Comparison of ENCODE assay signal across 17 mouse cellular contexts in genomic region chr1:134221172-134221571, GRCm38 (mm10). TPM values are rescaled to one million over a fixed set of nuclear protein-coding genes. Genes with fewer than 3 reads are reported as not detected.
A peak's percentile ranks its signal among the peaks of the same experiment; 100 is the strongest.
DNase-seq lines count a peak whose midpoint lies in the region; ATAC-seq and TF ChIP-seq lines count a peak whose summit lies in the region.
"Had no signal": no experiment of that assay in that cellular context is flagged by ENCODE, and none has a peak within 500 bp of the region (broad histone marks: within the 10 kb centered on the region; RNA-seq: fewer than 3 reads in every experiment).

No protein-coding gene starts in this region.

- DNase-seq in heart, adult 11 months: no peak
- DNase-seq in lung, postnatal 25 days (ENCODE audit: low spot score): peak; percentile 55
- no peak for DNase-seq in lung, adult 2 months
- DNase-seq in cerebellum, postnatal 36 days: no peak
- no peak for DNase-seq in right cerebral cortex, postnatal 14 days
- DNase-seq: cerebellum, adult 8-10 months; kidney, adult 11 months; liver, embryonic 13.5 days; midbrain, embryonic 14.5 days; spleen, adult 18-20 months; thymus, adult 18-20 months had no signal

- no peak for TF ChIP-seq CTCF in lung, adult 2 months (IDR thresholded peaks at IDR 0.05; ENCODE audit: insufficient read depth, low read length)

- no peaks in the 10 kb centered on the region for H3K36me3 ChIP-seq in heart, embryonic 12.5 days
- H3K36me3 ChIP-seq: forebrain, embryonic 12.5 days; hindbrain, embryonic 10.5 days; liver, embryonic 13.5 days; neural tube, embryonic 13.5 days had no signal

- peaks cover 14% of the 10 kb centered on the region; the same call in 1 of the 2 replicates for H3K27me3 ChIP-seq in heart, embryonic 12.5 days (replicated peaks)
- H3K27me3 ChIP-seq: neural tube, embryonic 13.5 days had no signal

- no peak overlapping the region for H3K4me2 ChIP-seq in heart, embryonic 12.5 days
- H3K4me2 ChIP-seq: forebrain, embryonic 12.5 days; liver, embryonic 13.5 days; neural tube, embryonic 13.5 days had no signal

- peaks cover 53% of the 10 kb centered on the region for H3K4me1 ChIP-seq in heart, embryonic 12.5 days (replicated peaks)
- H3K4me1 ChIP-seq in lung, adult 2 months (ENCODE audit: control insufficient read depth, insufficient read depth, low read length): no peaks in the 10 kb centered on the region; the same call in 1 of the 2 replicates
- peaks cover 9% of the 10 kb centered on the region for H3K4me1 ChIP-seq in brown adipose tissue, adult 24 weeks (ENCODE audit: control insufficient read depth, insufficient read depth, insufficient read length, low read length)

- H3K9ac ChIP-seq in heart, embryonic 12.5 days: no peak overlapping the region
- H3K9ac ChIP-seq: forebrain, embryonic 12.5 days; liver, embryonic 13.5 days; neural tube, embryonic 13.5 days had no signal

- ATAC-seq in heart, embryonic 12.5 days (ENCODE audit: insufficient number of reproducible peaks, low FRiP score): peak; percentile 19; the same call in 1 of the 2 replicates

- H3K9me3 ChIP-seq in heart, embryonic 12.5 days (replicated peaks): no peaks in the 10 kb centered on the region
- H3K9me3 ChIP-seq: forebrain, embryonic 12.5 days; hindbrain, embryonic 10.5 days; liver, embryonic 13.5 days; megakaryocyte, embryonic 14.5 days; neural tube, embryonic 13.5 days had no signal

- no peak overlapping the region for H3K27ac ChIP-seq in heart, embryonic 12.5 days (ENCODE audit: poor library complexity, severe bottlenecking)
- H3K27ac ChIP-seq in brown adipose tissue, adult 24 weeks (replicated peaks; ENCODE audit: low read depth, low read length): 0 out of 2 replicates have a peak overlapping the region, but pooled peaks have one; percentile 15
- H3K27ac ChIP-seq: forebrain, embryonic 12.5 days; hindbrain, embryonic 10.5 days; liver, embryonic 13.5 days; neural tube, embryonic 13.5 days had no signal

- no peak overlapping the region for H3K4me3 ChIP-seq in heart, embryonic 12.5 days
- H3K4me3 ChIP-seq in lung, adult 2 months (replicated peaks; ENCODE audit: extremely low read depth, low read depth, low read length): no peak overlapping the region
- no peak overlapping the region for H3K4me3 ChIP-seq in brown adipose tissue, adult 24 weeks (ENCODE audit: insufficient read depth, low read depth, low read length)
- H3K4me3 ChIP-seq: forebrain, embryonic 12.5 days; hindbrain, embryonic 10.5 days; liver, embryonic 13.5 days; megakaryocyte, embryonic 14.5 days; neural tube, embryonic 13.5 days had no signal

- WGBS in heart, embryonic 12.5 days: 81% methylated on average over 1 of the region's 1 CpGs
- 38% methylated on average over 1 of the region's 1 CpGs for WGBS in lung, adult 2 months

- TF ChIP-seq POLR2A in lung, adult 2 months (IDR thresholded peaks at IDR 0.05; ENCODE audit: borderline replicate concordance, extremely low read depth, low read depth, low read length): no peak

RNA-seq across cellular contexts. Expression of gene Adora1, which starts 14.1 kb away (rescaled TPM):
- polyA plus RNA-seq in heart, embryonic 12.5 days (2016; fragmentation: Nextera tagmentation; extraction: Ambion mirVana): 7.3 and 9.3 TPM in 2 replicates
- polyA plus RNA-seq in lung, adult 2 months (2012; rRNA removed): 7.6 and 9.1 TPM in 2 replicates
- polyA plus RNA-seq in brown adipose tissue, adult 24 weeks (2012; ENCODE audit: insufficient read depth, insufficient read length, missing spikeins): 41.1 and 67.9 TPM in 2 replicates

RNA-seq across cellular contexts. Expression of gene Mybph, which starts 27.9 kb away (rescaled TPM):
- 0.39 and 0.54 TPM in 2 replicates for polyA plus RNA-seq in heart, embryonic 12.5 days (2016; fragmentation: Nextera tagmentation; extraction: Ambion mirVana)
- polyA plus RNA-seq in lung, adult 2 months (2012; rRNA removed): 0.14 and 7.7 TPM in 2 replicates
- not detected in 2 replicates for polyA plus RNA-seq in brown adipose tissue, adult 24 weeks (2012; ENCODE audit: insufficient read depth, insufficient read length, missing spikeins)

RNA-seq across cellular contexts. Expression of gene Chil1, which starts 39.2 kb away (rescaled TPM):
- polyA plus RNA-seq in heart, embryonic 12.5 days (2016; fragmentation: Nextera tagmentation; extraction: Ambion mirVana): 1.2 and 1.3 TPM in 2 replicates
- 1,144 and 1,277 TPM in 2 replicates for polyA plus RNA-seq in lung, adult 2 months (2012; rRNA removed)
- polyA plus RNA-seq in brown adipose tissue, adult 24 weeks (2012; ENCODE audit: insufficient read depth, insufficient read length, missing spikeins): not detected in 2 replicates

Comparison
In these comparisons a context has a peak if more than half of its experiments do, and no peak if none do; other contexts are left out.
1. RNA of gene Chil1, which starts 39.2 kb away (polyA plus RNA-seq): 1,144 to 1,277 TPM in lung, adult 2 months; 1.2 to 1.3 TPM in heart, embryonic 12.5 days and not detected in brown adipose tissue, adult 24 weeks; every median in the first group is over 100 times any median in the second.